Mouse (Mus musculus) adrenal gland, adult 2 months (tissue): ENCODE results near the gene Iqsec1. TPM values are rescaled to one million over a fixed set of nuclear protein-coding genes. Genes with fewer than 3 reads are reported as not detected.

Source experiments
- DNase-seq: peaks from one replicate; pipeline ENCODE4 v3.0.0; 2021
- microRNA-seq, 2 experiments: library from miRNA; unstranded; fragments of <30 nt; microRNA quantifications; one replicate each; pipeline ENCODE4 v1.2.0; 2021
- polyA plus RNA-seq: library from polyadenylated mRNA; depleted of rRNA; stranded (reverse); fragments of >200 nt; gene quantifications from 2 replicates; pipeline ENCODE4 v1.2.3, GENCODE M21; 2012; rRNA removed
- total RNA-seq, 2 experiments: library from RNA; stranded (reverse); gene quantifications; 2 replicates each; pipeline ENCODE4 v1.2.3; 2021

Gene Iqsec1
- total and polyA plus RNA-seq, 3 experiments, result 101 to 168 (median 123) TPM

DNA sequence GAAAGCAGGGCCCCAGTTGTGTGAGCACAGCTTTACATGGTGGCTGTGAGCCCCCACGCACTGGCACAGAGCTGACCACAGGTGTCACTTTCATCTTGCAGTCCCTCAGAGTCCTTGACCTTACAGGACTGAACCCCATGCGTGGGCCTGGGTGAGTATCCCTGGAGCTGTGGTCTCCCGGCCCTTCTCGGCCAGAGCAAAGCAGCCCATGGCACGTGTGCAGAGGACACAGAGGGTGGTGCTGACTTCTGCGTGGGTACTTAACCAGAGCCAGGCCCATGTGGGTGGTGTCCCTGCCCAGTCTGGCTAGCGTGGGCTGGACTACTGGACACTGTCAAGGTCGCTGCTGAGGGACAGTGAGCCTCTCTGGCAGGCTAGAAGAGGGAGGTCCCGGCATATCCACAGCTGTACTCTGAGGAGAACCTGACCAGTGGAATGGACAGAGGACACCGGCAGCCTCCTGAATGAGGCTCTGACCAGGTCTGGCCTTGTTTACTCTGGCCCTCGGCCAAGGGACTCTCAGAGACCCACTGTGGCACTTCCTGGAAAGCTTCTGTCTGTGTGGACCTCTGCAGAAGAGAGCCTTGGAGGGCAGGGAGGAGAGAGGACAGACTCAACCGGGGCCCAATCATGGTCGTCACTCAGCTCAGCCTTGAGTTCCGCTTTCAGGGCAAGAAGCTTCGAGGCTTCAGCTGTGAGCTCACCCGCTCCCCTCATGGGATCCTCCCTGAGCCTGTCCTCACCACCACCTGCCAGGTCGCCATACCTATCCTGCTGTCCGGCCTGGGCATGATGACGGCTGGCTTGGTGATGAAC is 369.5 kb downstream of the Iqsec1 start:
- DNase-seq, result peak; percentile 84

DNA sequence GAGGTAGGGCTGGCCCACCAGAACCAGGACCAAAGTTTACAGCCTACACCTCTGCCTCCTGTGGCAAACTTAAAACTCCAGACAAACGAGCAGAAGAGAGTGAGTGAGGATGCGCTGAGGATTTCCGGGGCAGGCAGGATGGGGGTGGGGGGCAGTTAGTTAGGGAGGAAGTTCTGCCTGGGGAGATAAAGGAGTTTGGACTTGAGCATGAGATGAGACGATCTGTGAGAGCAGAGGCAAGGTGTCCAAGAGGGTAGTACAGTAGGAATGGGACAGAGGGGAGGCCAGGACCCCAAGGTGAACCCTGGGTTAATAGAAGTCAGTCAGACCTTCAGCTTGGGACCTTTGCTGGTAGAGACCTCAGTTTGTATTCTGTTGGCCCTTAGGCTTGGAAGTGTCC is 370.2 kb downstream of the Iqsec1 start:
- DNase-seq, result no peak

DNA sequence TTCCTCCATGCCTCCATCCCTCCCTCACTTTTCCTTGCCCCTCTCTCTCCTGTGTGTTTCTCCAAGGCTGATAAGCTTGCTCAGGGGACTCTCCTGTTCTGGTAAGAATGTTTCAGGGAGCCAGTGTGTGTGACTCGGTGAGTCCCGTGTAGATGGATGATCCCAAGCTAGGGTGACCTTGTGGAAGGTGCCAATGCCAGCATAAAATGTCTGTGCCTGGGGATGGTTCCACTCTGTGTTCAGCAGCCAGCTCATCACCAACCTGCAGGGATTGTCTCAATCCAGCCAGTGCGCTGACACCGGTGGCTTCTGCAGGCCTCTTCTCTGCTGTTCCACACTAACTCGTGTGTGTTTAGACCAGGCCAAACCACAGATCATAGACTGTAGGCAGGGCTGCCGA is 372.0 kb downstream of the Iqsec1 start:
- DNase-seq, result peak; percentile 60

DNA sequence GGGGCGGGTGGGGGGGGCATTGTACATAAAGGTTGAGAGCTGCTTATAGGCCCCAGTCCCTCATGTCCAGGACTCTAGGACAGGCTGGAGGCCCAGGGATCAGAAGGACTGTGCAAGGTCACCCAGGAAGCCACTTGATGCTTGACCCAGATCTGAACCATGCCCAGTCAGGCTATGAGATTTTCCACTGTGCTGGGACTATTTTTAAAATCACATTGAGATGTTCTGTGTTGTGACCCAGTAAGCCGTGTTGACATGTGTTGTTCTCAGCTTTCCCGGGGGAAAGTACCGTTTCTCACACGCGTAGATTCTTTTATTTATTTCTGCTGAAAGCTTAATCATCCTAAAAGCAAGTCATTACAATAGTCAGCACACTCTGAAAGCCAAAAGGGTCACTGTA is 372.5 kb downstream of the Iqsec1 start:
- no peak for DNase-seq

DNA sequence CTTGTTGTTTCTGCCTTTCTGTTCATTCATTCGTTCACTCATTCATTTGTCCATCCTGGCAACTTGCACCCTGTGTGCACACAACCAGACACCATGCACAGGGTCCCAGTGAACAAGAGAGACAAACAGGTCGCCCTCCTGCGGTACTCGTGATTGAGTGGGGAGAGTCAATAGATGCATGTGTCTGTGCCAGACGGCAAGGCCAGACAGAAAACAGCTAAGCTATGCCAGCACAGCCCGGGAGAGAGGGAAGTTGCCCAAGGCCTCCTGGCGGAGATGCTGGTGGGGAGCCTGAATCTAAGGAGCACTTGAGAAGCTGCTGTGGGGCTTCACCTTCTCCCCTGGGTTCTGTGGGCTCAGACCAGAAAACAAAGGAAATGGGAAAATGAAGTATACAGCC is 373.1 kb downstream of the Iqsec1 start:
- DNase-seq, result peak; percentile 76

DNA sequence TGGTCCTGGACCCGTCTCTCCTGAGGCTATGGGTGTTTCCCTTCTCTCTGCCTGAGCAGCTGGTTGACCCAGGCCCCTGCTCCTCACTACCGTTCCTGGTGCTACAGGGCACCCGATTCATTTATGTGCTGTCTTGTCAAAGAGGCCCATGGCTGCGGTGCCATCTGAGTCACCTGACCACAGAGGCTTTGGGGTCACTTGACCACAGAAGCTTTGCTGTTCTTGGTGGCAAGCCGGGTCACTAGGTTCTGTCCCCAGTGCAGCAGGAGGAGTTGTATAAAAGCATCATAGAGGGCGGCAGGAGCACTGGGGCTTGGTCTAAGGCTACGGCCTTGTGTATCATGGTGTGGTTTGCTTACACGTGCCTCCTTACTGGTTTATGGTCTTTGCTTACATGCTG is 375.2 kb downstream of the Iqsec1 start:
- DNase-seq, result no peak

DNA sequence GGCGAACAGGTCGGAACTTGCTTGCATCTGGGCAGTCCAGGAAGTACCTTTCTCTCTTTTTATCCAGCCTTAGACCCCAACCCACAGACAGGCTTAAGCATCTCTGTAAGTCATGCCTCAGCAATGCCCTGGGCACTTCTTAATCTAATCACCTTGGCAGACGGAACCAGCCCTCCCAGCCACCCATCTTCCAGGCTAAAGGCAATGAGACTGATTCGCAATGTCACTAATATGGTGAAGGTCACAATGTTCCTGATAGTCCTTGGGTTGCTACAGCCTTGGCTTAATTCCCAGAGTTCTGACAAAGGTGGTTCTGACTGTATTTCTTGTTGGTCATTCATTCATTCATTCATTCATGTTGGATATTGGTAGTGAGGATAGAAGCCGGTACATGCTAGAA is 378.2 kb downstream of the Iqsec1 start:
- peak; percentile 76 for DNase-seq

DNA sequence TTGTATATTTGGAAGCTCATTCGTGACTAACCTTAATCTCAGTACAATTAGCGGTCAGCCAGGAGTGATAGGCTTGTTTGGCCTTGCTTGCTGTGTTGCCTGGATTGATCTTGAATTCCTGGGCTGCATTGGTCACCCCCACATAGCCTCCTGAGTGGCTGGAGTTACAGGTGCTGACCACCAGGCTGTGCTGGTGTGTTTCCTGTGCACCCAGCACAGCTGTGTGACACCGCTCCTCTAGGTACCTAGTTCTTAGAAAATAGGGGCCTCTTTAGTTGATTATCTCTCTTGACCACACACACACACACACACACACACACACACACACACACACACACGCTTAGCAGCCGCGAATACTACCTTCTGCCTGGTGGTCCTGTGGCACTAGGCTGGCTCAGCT is 380.3 kb downstream of the Iqsec1 start:
- peak; percentile 70 for DNase-seq

DNA sequence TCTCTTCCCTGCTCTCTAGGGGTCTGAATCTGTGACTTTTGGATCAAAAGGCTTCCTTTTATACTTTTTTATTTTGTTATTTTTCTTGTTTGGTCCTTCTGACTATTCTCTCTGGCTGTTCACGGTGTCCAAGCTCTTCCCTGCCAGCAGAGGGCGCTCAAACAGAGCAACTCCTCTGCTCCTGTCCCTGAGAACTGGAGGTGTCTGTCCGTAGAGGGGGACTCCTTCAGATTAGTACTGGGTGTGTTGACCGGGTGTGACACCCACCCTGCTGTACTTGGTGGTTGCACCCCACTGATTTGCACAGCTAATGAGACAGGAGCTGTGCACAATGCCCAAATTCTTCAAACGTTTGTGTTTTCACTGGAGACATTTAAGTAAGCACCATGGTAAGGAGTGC is 381.3 kb downstream of the Iqsec1 start:
- DNase-seq, result peak; percentile 57

DNA sequence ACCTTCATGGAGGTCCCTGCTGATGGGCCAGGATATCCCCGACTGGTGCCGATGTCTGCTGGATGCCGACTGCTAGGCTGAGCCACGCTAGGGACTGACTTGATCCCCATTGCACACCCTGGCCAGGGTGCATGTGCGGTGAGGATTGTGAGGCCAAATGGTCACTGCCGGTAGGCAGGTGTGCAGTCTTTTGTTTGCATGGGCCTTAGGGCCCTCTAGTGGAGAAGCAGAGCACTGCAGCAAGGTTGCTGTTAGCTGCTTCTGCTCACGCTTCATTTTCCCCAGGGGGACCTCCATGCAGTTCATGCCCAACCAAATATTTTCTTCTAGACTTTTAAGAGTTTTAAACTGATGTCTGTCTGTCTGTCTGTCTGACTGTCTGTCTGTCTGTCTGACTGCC is 381.9 kb downstream of the Iqsec1 start:
- peak; percentile 58 for DNase-seq

Small RNAs within 50 kb of the gene (microRNA-seq; reads per million reads assigned to microRNA genes)
- 0 reads per million in 2 experiments for gene Gm24816

Other genes with a start within 250 kb of the Iqsec1 start
- gene Nup210, start 128.1 kb upstream of the Iqsec1 start, total RNA-seq, result 1 to 10 TPM; 4.1 to 4.5 TPM
- 6.3 and 6.7 TPM in 2 replicates for gene Nup210, start 128.1 kb upstream of the Iqsec1 start, polyA plus RNA-seq
- 10 to 100 TPM in 1 of 2 experiments, 1 to 10 TPM in 1; 6.9 to 14.6 TPM for gene Hdac11, start 168.0 kb upstream of the Iqsec1 start, total RNA-seq
- 8.1 and 11.8 TPM in 2 replicates for gene Hdac11, start 168.0 kb upstream of the Iqsec1 start, polyA plus RNA-seq
- 10 to 100 TPM in 1 of 2 experiments, 1 to 10 TPM in 1; 9.7 to 17.9 TPM for gene Fbln2, start 223.8 kb upstream of the Iqsec1 start, total RNA-seq
- gene Fbln2, start 223.8 kb upstream of the Iqsec1 start, polyA plus RNA-seq, result 22.7 and 26.6 TPM in 2 replicates